Mouse (Mus musculus): ENCODE measurements at regions not wholly inside any gene's neighbourhood (a gene's known extent, or its start where the extent isn't known, plus 50 kb on each side); places are given as distances from the start of the nearest gene placed in this dataset.
A peak's percentile ranks its signal among the peaks of the same experiment; 100 is the strongest.

DNA sequence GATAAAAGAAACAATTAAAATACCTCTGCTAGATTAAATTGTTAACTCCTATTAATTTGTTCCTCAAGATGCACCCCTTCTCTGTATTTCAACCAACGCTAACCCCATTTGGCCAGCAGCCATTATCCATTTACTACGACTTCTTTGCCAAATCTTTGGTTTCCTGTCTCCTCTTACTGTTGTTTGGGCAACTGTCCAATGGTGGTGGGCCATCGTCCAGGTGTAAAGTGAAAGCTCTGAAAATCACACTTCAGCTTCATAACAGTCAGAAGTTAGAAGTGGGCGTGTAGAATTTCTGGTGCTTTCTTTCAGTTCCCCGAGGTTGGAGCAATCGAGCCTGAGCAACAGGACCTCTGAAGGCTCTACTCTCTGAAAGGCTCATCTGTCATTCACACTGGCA, 66.8 kb upstream of the Zbtb20 start:
- intact Hi-C loops (cut with DNase I) = no loop called here
- DNase-seq (ENCODE audit: extremely low spot score in 1 of 2, low spot score in 2 of 2) = no peak

DNA sequence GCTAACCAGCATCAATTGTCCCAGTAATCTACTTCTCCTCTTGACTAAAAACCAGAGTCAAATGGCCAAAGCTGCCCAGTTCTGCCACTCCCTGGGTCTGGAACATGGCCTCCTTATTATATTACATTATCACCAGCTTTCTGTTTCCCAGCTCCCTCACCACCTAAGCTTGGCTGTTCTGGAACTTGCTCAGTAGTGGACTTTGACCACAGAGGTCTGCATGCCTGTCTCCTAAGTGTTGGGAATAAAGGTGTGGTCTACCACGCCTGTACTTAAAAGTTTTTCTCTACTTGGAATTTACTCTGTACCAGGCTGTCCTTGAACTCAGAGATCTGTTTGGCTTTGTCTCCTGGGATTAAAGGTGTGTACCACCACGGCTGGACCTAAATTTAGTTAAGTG, 68.1 kb upstream of the Zbtb20 start:
- no peak for DNase-seq (ENCODE audit: extremely low spot score in 1 of 2, low spot score in 2 of 2)
- intact Hi-C loops (cut with DNase I) = no loop called here

DNA sequence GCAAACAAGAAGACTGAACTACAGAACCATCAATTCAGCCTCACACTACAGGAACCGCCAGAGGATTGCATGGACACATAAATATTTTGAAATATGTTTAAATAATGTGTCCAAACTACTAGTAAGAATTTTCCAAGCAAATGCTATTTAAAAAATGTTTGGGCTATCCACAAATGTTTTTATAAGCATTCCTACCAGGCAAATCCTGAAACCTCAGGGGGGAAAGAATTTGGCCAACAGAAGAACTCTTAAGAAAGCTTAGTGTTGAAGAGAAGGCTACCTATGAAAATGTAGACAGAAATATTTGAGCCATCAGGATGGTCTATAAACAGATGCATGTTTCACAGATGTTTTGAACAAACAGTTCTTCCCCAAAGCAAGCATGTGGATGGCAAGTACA, 72.1 kb upstream of the Zbtb20 start:
- intact Hi-C loops (cut with DNase I) = no loop called here
- DNase-seq (ENCODE audit: extremely low spot score in 1 of 2, low spot score in 2 of 2) = no peak

DNA sequence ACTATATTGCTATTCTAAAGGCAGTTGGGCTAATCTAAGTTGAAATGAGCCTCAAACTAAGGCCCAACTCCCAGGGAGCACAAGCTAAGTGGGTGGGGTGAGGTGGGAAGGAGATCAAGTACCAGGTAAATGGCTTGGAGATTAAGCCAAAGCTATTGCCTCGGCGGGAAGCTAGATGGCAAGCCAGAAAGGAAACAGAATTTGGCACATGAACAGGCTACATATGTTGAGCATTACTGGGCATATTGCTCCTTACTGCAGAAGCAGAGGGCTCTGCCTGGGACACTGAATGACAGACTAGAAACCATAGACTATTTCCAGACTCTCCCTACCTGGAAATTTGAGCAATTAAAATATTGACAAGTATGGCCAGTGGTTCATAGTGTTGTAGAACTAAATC, 83.1 kb upstream of the Zbtb20 start:
- intact Hi-C loops (cut with DNase I) = no loop called here
- DNase-seq (ENCODE audit: extremely low spot score in 1 of 2, low spot score in 2 of 2) = no peak

DNA sequence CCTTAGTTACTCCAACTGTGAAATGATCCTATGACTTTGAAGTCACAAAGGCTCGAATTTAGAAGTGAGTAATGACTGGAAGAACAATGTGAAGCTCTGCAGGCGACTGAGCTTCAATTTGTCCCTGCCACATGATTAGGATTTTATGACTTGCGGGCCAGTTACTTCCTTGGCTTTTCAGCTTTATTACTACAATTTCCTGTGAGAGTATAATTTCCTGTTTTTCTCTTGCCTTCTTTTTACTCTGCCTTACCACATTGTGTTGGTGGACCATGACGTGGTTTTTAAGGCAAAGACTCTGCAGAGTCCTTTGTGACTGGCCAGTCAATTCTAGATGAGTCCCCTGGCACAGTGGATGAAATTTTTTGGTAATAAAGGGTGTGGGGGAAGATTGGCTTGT, 91.0 kb upstream of the Zbtb20 start:
- intact Hi-C loops (cut with DNase I) = loop anchor here (5.0 kb wide), 2 partner anchors 507 to 592 kb away; no protein-coding TSS in a partner anchor
- DNase-seq (ENCODE audit: extremely low spot score in 1 of 2, low spot score in 2 of 2) = no peak

DNA sequence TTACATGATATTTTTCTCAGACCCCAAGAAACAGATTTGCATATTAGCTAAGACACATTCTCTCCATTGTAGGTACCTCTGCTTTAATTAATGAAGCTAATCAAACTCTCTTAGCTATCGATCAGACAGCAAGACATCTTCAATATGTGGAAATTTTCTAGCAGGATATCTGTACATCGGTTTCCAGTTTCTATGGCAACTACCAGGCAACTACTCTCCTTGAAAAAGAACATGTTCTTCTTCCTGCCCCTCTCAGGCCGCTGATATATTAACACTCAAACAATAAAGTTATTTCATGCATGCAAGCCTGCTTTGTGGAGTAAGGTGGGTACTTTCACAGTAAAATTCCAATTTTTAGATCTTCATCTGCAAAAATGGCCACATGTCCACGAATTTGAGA, 91.7 kb upstream of the Zbtb20 start:
- intact Hi-C loops (cut with DNase I) = loop anchor here (5.0 kb wide), 2 partner anchors 507 to 592 kb away; no protein-coding TSS in a partner anchor
- DNase-seq (ENCODE audit: extremely low spot score in 1 of 2, low spot score in 2 of 2) = no peak

DNA sequence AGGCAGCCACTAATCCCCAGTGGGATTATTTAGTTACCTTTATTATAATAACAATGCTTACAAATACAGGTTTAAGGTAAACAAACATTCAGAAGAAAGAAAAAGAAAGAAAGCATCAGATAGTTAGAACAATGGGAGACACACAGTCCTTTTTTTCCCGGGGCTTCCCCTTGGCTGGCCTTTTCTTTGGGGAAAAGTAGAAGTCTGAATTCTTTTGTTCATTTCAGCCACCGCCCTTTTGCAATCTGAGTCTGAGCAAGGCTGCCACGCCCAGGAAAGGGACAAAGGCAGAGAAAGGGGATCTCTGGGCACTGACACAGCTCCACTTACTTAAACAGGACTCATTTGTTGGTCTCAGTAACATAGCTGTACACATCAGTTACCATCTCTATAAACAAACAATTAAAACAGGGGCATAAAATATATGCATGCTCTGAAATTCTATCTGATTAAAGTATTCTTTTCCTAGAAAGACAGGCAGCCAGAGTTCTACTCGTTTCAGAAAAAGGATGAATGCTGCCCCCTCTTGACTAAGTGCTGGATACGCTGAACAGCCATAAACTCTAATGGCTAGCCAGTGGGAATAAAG, 93.5 kb upstream of the Zbtb20 start:
- intact Hi-C loops (cut with DNase I) = loop anchor here (5.0 kb wide), 2 partner anchors 505 to 590 kb away; no protein-coding TSS in a partner anchor
- peak in 1 of 2 experiments; percentile 77 for DNase-seq (ENCODE audit: extremely low spot score in 1 of 2, low spot score in 2 of 2)

DNA sequence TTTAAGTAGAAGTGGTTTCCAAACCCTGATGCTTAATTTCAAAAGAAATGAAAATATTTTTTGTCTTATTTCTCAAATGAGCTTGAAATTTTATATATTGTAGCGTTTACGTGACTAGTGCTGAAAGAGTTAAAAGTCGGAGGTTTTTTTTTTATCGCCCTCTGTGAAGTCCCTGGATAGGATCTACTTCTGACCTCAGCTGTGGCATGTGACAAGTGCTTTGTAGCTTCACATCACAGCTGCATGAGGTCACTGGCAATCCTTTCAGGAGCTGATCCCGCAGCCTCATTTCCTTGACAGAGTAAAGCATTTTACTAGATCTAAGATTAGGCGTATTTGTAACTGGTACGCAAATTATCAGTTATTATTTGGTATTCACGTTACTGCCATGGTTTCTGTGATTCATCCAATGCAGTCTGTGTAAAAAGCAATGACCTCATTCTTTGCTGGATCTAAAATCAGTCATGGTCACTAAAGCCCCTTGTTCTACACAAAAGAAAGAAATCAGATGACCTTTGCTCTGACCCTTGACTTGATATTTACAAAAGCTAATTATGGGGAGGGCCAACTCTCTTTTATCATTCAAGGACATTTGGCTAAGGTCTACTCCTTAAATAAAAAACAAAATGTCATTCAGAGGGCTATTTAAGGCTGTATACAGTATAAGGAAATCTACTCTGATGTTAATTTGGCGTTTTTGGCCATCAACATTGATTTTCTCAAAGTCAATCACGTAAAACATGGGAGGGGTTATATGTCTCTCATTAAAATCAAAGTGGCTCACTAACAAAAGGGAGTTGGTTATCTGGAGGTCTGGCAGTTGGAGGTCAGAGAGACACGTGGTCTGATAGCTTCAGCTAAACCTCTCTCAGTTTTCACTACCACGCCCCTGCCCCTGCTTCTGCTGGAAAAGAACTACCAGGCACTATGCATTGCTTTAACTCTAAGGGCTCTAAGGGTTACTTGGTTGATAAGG, 94.3 kb upstream of the Zbtb20 start:
- intact Hi-C loops (cut with DNase I) = loop anchor here (5.0 kb wide), 2 partner anchors 504 to 589 kb away; no protein-coding TSS in a partner anchor
- no peak for DNase-seq (ENCODE audit: extremely low spot score in 1 of 2, low spot score in 2 of 2)

DNA sequence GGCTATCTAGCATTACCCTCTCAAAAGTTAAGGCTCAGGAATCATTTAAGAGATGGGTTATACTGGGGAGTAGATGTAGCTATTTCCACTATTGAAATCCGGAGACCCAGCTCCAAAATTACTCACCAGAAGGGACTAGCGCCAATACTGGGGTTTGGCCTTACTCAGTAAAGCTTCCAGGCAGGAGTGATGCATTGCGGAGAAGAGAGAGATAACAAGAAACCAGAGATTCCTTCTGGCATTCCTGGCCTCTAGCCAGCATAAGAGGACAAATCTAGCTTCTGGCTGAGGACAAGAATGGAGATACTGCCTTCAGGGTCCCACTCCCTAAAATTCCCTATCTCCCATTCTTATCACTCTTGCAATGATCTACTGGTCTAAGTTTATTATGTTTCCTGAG, 95.7 kb upstream of the Zbtb20 start:
- DNase-seq (ENCODE audit: extremely low spot score in 1 of 2, low spot score in 2 of 2) = no peak
- intact Hi-C loops (cut with DNase I) = loop anchor here (5.0 kb wide), 2 partner anchors 503 to 588 kb away; no protein-coding TSS in a partner anchor

DNA sequence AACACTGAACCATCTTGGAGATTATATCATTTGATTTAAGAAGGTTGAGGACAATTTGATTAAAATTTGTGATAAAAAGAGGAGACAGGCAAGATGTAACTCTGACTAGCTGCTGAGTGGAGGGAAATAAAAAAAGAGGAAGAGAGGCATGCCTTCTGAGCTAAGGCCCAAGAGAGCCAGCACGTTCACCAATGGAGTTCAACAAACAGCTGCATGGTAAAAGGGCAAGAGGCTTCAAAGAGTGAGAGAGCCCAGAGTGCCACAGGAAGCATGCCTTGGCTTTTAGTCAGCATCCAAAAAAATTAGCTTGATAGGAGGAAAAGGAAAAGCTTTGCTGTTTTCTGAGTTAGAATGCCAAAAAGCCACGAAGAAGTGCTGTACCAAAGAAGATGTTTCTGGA, 103.0 kb upstream of the Zbtb20 start:
- DNase-seq (ENCODE audit: extremely low spot score in 1 of 2, low spot score in 2 of 2) = no peak
- intact Hi-C loops (cut with DNase I) = no loop called here

DNA sequence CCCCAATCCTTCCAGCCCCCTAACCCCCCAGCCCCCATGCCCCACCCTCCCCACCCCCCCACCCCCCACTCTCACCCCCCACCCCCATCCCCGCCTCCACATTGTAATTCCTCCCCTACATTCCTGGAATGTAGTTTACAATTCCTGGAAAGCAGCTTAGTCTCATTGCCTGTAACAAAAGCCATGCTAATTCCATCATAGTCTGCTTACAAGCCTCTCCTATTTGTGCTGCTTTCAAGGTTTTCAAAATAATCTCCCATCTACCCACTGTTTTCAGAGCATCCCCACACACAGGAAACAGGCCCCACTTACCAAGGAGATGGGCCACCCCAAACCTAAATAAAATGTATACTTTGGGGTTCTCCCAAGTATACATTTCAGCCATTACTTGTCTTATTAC, 105.5 kb upstream of the Zbtb20 start:
- no peak for DNase-seq (ENCODE audit: extremely low spot score in 1 of 2, low spot score in 2 of 2)
- intact Hi-C loops (cut with DNase I) = no loop called here

DNA sequence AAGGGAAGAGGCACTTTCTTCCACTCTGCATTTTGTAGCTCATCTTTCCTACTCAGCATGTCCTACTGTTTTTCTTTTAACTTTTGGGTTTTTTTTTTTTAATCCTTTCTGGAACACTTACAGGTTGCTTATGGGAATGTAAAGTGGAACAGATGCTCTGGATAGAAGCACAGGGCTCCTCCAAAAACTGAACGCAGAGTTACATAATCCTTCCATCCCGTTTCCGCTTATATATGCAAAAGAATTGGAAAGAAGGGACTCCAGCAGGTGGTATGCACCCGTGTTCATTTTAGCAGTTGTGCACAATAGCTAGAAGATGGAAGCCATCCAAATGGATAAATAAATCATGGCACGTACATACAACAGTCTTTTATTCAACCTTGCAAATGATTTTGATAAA, 127.0 kb upstream of the Zbtb20 start:
- DNase-seq (ENCODE audit: extremely low spot score in 1 of 2, low spot score in 2 of 2) = peak in 1 of 2 experiments; percentile 35
- intact Hi-C loops (cut with DNase I) = no loop called here

DNA sequence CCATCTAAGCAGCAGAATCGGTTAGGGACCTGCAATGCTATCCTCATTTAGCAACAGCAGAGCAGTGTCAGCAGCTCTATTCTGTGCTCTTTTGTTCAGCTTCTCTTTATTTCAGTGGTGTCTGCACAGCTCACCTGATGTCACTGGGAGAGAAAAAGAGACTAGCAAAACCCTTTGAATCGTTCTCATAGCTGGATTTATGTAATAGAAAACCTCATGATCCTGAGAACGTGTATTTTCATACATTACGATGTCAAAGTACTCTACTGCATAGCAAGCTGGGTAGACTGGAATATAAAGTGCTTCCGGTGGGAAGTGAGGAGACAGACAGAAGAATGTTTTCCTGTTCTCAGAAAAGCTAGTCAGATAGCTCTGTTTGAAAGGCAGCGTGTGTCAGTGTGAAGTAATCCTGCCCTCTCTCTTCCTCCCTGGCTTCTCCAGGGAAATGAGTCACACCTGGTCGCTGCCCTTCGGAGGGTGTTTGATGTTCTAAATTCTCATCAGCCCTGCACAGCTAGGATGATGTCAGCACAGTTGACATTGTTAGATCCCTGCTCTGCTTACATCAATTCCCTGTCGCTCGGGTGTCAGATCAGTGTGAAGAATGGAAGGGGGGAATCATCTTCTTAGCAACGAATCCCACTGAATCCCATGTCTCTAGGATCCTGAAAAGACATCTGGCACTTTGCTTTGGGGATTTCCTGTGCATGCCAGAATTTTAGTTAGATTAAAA, 129.6 kb upstream of the Zbtb20 start:
- intact Hi-C loops (cut with DNase I) = no loop called here
- peak; percentile 16 to 18 for DNase-seq (ENCODE audit: extremely low spot score in 1 of 2, low spot score in 2 of 2)

DNA sequence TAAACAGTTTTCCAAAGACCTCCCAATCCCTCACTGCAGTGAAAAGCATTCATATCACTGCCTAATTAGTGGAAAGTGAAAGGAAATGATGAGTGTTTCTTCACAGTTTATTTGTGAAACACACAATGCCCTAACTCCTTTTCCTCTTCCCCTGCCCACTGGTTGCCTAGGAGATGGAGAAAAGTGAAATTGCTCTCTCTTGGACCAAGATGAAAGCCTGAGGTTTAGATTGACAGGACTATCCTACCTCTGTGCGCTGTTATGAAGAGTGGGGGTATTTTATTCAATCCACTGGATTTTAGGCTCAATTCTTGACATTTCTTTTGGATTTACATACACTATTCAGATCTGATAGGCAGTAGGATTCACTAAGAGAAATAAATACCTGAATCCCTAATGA, 132.1 kb upstream of the Zbtb20 start:
- DNase-seq (ENCODE audit: extremely low spot score in 1 of 2, low spot score in 2 of 2) = no peak
- intact Hi-C loops (cut with DNase I) = no loop called here

DNA sequence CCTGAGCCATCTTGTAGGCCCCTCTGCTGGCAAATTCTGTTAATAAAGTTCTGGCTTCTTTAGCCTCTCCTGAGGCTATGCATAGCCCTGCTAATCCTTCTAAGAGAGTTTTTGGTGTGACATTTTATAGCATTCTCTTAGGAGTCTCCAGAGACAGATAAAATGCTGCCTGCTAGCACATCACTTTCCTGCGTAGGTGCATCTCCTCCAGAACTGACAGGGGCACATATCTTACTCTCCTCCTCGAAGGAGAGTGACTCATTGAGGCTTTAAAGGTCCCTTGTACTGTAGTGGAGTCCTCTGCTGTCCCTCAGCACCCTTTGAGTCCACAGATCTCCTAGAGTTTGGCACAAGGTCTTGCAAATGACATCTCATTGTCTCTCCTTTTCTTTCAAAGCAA, 132.6 kb upstream of the Zbtb20 start:
- DNase-seq (ENCODE audit: extremely low spot score in 1 of 2, low spot score in 2 of 2) = no peak
- intact Hi-C loops (cut with DNase I) = no loop called here

DNA sequence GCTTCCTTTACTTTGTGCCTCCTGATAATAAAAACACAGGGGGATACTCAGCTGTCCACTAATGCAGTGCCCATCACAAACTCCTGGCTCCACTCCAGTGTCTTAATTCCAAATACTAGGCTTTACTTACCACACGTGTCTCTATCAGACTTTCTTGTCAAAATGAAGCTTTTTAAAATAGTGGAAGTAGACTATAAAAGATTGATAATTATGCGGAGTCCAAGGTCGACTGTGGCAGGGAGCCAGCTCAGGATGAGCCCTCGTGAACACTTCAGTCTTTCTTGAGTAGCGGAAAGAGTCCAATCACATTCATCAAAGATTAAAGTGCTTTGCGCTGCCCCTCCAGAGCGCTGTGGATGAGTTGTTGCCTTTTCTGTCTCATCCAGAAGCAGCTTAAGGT, 147.9 kb upstream of the Zbtb20 start:
- intact Hi-C loops (cut with DNase I) = no loop called here
- DNase-seq (ENCODE audit: extremely low spot score in 1 of 2, low spot score in 2 of 2) = no peak

DNA sequence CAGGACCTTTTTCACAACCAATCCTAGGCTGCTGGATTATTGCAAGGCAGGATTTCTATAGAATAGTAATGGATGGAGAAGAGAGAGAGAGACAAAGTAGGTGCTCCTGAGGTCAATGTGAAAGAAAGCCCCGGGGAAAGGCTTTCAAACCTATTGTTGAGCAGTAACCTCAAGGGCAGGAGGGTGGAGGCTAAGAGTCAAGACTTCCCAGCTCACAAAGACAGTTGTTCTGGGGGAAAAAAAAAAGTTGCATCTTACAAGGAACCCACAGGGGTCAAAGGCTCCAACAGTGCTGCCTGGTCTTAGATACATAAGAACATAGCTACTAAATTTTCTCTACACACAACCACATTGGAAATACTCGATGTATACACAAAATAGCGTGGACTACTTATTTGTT, 155.8 kb upstream of the Zbtb20 start:
- intact Hi-C loops (cut with DNase I) = no loop called here

DNA sequence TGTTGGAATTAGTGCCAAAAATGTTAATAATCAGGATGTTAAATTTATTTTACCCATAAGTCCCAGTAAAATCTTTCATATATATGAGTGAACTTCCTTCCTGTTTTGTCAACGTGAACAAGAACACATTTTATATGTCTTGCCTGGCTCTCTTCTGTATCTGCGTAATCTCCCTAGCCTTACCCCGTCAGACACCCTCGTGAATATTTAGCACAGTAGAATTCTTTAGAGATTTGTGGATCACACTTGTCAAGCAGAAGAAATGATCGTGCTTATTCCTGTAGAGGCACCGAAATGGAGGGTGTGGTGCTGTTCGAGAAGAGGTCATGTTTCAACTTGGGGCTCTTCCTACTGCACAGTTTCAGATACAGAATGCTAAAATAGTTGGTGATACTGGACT, 157.2 kb upstream of the Zbtb20 start:
- intact Hi-C loops (cut with DNase I) = no loop called here
- DNase-seq (ENCODE audit: extremely low spot score in 1 of 2, low spot score in 2 of 2) = peak in 1 of 2 experiments; percentile 9

More for the DNA sequence above, 155.8 kb upstream of the Zbtb20 start:
- DNase-seq (ENCODE audit: extremely low spot score in 1 of 2, low spot score in 2 of 2) = no peak

DNA sequence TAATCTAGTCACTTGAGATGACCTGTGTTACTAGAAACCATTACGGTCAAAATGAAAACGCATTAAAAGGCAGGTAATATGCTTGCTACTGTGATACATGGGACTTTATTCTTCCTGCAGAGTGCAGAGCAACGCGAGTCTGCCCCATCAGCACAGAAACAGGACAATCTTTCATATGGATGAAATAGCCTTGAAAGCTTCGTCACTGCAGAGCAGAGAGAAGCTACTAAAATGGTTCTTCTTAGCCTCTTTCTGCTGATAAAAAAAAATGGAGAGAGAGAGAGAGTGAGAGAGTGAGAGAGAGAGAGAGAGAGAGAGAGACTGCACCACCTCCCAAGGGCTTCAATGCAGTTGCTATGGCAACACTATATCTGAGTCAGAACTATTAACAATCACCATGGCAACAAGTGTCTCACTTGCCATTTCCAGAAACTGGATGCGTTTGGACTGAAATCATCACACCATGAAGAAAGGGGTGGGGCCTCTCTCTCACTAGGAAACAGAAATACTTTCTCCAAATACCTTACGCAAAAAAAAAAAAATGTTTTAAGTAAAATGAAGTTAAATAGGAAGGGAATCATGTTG, 157.8 kb upstream of the Zbtb20 start:
- peak in 1 of 2 experiments; percentile 83 for DNase-seq (ENCODE audit: extremely low spot score in 1 of 2, low spot score in 2 of 2)
- intact Hi-C loops (cut with DNase I) = no loop called here
